Mouse (Mus musculus) gastrocnemius, postnatal 25 days (tissue): ENCODE data around the gene Cabp4. TPM values are rescaled to one million over a fixed set of nuclear protein-coding genes. Genes with fewer than 3 reads are reported as not detected.
"Not testable (repeated sequence)": the region's sequence is repeated elsewhere in the genome, so short reads cannot be mapped to it uniquely, and the experiment has no call there.

Experiments used
- DNase-seq: peaks from one replicate; pipeline ENCODE4 v3.0.0; 2022
- total RNA-seq, 2 experiments: library from RNA; stranded (reverse); gene quantifications; 1 replicate in 1 of 2; 2 replicates in 1 of 2; pipeline ENCODE4 v1.2.3; 2021

The Cabp4 gene
- total RNA-seq, 2 experiments from 2014 or later = not detected

DNA sequence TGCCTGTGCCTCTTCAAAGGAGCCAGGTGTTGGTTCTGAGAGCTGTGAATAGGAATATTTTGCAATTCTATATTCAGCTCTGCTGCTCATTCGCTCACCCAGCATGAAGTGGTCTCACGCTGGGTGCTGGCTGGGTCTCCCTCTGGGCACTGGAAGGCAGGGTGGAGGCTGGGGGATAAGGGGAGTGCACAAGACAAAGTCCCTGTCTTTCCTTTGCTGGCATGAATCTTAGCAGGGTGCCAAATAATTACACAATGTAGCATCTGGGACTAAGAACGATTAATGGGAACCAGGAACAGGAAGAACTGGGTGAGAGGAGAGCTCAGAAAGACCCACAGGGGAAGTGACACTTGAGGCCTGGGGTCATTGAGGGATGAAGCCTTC lies 3.2 kb upstream of the Cabp4 start:
- no peak for DNase-seq

DNA sequence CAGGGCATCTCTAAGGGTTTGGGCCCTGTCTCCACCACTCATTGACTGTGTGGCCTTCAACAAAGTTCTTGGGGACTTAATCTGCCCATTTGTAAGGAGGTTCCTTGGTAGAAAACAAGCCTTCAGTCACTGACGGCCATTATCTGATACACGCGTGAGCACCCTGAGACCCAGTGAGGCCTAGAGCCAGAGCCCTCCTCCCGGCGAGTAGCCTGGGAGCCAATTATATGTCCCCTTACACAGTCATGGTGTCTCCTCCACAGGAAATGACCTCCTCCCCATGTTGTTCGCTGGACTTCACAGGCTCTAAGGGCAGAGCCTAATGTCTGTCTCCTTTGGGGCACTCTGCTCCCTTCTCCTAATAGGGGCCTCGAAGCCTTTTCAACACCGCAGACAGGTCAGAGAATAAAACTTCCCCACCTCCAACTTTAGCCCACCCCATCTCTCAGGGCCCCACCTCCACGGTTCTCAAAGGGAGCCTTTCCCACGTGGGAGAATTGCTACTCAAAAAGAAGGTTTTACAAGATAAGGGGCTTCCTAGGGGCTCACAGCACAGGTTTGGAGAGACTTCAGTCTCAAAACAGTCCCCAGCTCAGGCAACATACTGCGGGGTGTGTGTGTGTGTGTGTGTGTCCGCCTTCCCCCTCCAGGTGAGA lies 2.7 kb upstream of the Cabp4 start:
- DNase-seq = no peak

DNA sequence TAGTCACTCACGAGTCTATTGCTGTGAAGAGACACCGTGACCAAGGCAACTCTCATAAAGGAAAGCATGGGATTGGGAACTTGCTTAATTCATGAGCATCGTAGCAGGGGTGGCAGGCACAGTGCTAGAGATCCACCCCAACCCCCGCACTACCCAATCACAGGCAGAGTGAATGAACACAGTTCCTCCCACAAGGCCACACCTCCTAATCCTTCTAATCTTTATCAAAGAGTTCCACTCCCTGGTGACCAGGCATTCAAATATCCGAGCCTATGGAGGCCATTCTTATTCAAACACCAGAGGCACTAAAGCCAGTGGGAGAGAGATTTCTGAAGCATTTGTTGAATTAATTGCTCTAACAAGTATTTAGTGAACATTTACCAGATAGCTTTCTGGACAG lies 2.1 kb upstream of the Cabp4 start:
- DNase-seq = no peak

DNA sequence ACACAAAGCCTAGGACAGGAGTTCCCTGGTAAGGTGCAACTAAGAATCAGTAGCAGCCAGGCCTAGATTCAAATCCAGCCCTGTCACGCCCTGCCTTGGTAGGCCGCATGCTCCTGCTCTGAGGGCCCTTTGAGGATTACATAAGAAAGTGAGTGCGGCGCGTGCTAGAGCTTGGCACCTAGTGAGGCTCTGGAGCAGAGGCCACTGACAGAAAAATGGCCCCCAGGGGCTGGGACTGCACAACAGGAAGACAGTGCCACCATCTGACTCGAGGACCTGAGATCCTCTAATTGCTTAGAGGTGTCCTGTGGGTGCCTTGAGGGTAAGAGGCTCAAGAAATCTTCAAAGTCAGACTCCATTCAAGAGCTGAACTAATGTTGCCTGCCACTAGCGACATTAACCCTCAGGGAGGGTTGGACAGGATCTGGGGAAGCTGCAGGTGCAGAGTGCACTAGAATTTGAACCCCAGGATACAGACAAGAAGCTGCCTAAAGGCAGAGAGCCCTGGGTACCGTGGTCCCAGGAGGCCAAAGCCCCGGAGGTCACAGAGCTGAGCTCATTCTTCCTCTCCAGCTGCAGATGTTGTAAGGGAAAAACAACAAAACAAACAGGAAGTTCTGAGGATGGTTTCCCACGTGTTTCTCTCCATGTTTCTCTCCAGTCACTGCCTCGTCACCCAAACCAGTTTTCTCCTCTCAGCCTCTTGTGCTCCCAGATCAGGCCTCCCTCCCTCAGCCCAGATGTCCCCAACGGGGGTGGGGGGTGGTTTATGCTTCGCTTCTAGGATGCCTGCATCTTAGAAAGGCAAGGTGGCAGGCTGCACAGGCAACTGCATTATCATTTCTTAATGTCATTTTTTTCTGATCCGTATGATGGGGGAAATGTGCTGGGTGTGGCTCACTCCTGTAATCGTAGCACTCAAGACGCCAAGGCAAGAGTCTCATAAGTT lies 991 bp upstream of the Cabp4 start:
- no peak for DNase-seq

DNA sequence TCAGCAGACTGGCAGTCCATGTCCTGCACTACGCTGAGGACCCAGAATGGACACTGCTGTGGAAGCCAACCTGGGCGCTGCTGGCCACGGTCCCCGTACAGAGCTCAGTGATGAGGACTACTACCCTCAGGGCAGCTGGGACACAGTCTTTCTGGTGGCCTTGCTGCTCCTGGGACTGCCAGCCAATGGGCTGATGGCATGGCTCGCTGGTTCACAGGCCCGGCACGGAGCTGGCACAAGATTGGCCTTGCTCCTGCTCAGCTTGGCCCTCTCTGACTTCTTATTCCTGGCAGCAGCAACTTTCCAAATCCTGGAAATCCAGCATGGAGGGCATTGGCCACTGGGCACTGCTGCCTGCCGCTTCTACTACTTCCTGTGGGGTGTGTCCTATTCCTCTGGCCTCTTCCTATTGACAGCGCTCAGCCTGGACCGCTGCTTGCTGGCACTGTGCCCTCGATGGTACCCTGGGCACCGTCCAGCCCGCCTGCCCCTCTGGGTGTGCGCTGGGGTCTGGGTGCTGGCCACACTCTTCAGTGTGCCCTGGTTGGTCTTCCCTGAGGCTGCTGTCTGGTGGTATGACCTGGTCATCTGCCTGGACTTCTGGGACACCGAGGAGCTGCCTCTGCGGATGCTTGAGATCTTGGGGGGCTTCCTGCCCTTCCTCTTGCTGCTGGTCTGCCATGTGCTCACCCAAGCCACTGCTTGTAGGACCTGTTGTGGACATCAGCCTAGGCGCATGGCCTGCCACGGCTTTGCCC lies 1.2 kb downstream of the Cabp4 start:
- no peak for DNase-seq

DNA sequence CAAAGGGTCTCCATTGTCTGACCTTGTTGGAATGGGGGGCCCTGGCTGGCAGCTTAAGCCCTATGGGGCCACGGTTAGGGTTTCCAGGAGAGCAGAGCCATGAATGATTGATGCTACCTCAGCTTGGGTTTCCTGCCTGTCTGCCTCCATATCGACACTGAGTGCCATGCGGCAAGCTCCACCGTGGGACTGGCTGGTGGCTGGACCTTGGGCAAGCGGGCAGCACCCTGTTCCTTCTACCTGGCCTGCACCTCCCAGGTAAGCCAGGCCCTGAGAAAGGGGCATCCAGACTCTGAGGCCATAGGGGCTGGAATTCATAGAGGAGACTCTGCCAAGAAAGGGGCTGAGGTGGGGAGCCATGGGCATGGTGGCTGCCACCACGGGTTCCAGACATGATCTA lies 3.7 kb downstream of the Cabp4 start:
- no peak for DNase-seq

DNA sequence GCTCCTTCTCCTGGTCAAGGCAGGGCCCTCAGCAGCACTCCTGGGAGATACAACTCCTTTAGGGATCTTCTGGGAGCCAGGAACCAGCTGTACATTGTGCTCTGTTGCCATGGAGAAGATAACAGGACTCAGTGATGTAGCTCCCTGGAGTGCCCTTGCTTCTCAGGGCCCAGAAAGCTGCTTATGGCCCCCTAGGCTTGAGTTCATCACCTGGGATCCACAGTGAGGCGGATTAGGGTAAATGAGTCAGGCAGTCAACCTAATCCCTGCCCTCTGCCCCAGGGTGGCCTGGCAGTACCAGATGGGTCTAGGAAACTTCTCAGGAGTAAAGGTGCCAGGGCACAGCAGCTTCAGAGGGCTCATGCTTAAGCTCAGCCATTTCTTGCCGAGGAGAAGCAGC lies 4.4 kb downstream of the Cabp4 start, which contains the start of gene Gpr152:
Gene Gpr152 (plus strand): TSS at position 342 of the 400 bp plus-strand sequence.
- DNase-seq = no peak

DNA sequence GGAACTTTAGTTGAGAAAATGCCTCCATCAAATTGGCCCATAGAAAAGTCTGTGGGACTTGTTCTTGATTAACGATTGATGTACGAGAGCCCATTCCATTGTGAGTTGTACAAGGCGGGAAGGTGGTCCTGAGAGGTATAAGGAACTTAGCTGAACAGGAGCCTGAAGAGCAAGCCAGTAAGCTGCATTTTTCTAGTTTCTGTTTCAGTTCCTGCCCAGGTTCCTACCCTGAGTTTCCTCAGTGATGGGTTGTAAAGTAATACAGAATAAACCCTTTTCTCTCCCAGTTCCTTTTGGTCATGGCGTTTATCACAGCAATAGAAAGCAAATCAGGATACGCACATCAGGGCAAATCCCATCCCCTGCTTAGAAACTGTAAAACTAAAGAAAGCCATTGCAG lies 5.9 kb downstream of the Cabp4 start:
- DNase-seq = no peak

DNA sequence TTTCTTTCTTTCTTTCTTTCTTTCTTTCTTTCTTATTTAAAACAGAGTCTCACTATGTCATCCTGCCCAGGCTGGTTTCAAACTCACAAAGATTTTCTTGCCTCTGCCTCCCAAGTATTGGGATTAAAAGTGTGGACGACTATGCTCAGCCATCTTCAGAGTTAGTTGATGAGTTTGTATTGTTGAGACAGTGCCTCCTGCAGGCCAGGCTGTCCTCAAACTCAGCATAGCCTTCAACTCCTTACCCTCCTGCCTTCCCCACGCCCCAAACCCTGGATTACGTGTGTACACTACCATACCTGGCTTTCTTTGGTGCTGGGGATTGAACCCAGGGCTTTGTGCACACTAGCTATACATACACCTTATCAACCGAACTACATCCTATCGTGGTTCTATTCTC lies 7.4 kb downstream of the Cabp4 start:
- DNase-seq = no peak

DNA sequence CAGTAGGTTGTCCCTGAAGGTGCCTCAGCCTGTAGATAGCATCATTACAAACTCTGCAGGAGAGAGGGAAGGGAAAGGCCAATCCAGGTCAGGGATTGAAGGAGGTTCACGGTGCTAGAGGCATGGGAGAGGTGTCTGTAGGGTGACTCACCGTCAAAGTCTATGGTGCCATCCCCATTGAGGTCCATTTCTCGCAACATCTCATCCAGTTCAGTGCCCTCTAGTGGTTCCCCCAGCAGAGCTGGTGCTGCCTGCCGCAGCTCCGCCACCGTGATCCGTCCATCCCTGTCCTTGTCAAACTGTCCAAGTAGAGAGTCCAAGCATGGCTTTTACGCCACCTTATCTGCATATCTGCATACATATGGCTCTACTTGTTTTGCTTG lies 7.9 kb downstream of the Cabp4 start:
- DNase-seq = not testable (repeated sequence)

DNA sequence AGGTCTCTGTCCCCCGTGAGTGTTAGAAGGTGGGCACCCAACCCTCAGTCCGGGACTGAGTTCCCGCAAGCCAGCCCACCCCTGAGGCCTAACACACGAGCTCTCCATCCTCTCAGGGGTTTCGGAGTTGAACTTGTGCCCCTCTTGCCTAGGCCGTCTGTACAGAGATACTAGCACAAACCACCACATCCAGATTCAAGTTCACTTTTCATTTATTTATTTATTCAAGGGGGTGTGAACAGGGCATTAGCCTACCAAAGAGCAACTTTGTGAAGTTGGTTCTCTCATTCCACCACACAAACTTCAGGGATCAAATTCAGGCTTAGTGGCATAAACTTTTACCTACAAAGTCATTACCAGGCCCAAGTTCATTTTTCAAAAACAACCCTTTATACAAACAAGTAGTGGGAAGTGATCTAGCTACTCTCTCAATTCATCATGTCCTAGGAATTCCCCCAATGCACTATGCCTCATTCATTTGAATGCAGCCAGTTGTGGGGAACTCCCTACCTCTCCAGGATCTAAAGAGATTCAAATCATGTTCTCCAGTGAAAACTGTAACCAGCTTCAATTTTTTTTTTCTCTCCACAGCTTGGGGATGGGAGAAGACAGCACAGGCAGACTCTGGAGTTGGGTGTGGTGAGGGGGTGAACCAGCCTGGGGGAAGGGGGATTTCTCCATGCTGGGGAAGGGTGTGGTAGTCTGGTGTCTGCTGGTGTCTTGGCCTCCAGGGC lies 8.4 kb downstream of the Cabp4 start:
- not testable (repeated sequence) for DNase-seq

DNA sequence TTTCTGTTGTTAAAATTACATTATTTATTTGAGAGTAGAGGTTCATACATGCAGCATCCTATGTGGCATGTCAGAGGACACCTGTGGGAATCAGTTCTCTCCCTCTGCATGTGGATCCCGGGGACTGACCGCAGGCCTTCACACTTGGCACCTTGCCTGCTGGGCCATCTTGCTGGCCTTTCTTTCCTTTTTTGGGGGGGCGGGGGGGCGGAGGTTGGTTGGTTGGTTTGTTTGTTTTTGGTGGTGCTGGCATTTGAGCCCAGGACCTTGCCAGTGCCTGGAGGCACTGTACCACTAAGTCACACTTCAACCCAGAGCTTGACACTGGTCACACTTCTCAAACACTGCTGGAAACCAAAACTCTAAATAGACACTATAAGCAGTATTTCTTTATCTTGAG lies 9.5 kb downstream of the Cabp4 start:
- no peak for DNase-seq

DNA sequence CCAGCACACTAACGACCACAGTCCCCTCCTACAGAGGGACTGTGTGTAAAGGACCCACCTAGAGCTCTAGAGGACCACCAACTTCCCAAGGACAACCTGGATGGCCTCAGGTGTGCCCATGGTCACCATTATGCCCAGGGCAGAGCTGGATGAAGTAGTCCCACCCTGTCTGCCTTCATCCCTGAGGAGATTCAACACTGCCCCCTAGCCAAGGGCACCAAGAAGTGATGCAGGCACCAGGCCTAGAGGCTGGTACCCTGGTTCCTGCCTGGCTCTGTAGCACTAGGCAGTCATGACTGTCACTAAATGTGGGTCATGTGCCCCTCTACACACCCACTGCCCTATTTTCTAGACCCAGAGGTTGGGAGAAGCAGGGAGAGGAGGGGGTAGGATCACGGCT lies 12.1 kb downstream of the Cabp4 start:
- DNase-seq = no peak

DNA sequence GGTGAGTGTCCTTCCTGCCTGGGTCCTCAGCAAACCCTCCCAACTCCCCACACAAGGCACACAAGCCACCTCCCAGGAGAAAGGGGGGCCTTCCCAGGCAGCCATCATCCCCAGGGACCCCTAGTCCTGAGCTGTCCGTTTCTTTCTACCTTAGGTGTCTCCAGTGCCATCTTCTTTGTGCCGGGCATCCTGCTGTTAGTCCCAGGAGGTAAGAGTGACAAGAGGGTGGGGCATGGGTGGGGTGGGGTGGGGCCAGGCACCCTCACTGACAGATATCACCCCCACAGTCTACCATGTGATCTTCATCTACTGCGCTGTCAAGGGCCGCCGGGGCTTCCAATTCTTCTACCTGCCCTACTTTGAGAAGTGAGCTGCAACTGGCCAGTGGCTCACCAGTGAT lies 12.8 kb downstream of the Cabp4 start:
- DNase-seq = no peak

DNA sequence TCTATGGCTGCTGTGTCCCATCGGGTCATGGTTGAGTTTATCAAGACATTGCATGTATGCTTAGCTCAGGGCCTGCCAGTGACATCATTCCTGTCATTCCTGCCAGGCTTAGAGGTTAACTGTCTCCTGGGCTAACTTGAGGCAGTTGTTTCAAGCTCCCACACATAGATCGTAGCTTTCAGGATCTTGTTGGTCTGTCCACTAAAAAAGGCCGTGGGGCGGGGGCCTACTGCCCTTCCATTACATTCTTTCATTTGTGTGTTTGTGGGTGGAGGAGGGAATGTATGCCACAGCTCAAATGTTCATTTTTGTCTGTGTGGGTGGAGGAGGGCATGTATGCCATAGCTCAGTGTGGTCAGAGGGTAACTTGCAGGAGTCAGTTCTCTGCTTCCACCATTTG lies 13.7 kb downstream of the Cabp4 start:
- no peak for DNase-seq

DNA sequence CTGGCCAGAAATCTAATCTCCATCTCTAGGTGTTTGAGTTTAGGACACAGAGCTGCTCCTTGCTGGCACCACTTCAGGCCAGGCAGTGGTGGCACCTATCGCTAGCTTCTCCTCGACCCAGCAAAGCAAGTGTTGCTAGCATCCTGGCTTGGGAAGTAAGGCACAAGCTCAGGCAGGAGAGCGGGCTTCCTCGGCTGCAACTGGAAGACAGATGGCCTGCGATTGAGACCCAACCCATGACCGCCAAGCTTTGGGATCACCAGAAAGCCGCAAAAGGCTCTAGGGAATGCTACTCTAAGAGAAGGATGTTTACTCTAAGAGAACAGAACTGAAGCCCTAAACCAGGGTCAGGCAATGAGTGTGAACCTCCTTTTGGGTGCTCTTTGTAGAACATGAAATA lies 14.4 kb downstream of the Cabp4 start:
- DNase-seq = no peak

DNA sequence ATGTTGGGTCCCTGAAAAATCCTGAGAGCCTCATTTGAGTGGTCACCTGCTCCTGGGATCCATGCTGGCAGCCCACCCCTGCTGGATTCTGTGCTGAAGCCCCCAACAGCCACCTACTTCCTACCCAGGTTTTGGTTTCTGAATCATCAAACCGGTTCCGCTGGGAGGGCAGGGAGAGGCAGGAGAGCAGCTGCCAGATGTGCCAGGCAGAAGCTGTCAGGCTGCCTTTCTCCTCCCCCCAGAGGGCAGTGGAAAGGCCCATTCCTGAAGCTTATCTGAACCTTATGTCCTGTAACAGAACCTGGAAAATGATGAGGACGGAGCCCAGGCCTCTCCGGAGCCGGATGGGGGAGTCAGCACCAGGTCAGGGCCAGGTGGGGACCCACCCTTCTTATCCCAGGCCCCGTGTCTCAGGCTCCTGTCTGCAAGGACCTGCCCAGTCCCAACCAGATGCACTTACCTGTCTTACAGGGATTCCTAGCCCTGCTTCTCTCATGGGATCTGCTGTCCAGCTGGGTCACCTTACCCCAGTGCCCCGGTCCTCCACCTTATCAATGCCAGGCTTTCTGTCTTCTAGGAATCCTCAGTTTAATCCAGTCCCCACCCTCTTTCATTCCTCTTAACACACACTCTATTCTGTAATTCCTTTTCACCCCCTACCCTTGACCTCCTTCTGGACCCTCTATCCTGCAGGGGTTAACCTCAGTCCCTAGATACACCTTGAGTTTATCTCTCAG lies 16.9 kb downstream of the Cabp4 start:
- DNase-seq = no peak

DNA sequence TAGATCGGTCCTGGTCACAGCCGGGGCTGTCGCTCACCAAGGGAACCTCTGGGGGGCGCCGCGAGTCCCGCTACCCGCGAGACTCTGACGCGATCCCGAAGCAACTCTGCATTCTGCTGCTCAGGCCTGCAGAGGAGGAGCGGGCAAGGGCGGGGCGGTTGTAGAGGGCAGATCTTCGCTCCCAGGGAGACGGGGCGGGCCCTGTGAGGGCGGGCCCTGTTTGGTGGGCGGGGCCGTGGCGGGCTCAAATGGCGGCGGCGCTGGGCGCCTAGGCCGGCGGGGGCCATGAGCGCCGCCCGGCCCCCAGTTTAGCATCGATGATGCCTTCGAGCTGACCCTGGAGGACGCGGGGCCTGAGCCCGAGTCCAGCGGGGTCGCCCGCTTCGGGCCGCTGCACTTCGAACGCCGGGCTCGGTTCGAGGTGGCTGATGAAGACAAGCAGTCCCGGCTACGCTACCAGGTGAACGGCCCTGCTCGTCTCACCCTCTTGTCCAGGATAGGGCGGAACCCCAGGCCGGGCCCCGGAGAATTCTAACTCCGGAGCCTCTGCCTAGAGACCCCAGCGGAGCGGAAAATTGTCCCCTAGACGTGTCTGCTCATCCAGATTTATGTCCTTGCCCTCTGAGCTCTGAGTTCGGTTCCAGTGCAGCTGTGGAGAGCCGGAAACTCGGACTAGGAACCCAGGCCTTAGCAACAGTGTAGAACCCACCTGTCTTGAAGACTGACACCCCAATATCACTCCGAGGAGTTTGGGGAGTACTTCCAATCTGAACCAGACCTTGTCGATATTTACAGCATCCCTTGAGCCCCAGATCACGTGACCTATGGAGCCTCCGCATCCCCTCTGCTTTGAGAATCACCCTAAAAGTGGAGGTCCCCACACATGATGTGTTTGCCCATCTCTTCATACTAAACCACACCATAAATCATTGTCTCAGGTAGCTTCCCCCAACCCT lies 17.8 kb downstream of the Cabp4 start, which contains the start of gene Aip:
Gene Aip (minus strand): TSS at position 118 of the 956 bp plus-strand sequence.
- DNase-seq = peak; percentile 99

DNA sequence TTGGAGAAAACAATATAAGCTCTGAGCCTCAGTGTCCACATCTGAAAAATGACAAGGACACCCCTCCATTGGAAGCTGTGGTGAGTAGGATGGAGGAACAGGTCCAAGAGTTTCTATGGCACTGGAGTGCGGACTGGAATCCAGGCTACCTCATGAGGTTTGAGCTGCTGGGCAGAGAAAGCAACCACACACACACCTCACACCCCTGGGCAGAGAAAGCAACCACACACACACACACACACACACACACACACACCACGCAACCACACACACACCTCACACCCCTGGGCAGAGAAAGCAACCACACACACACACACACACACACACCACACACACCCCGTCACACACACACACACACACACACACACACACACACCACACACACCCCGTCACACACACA lies 18.6 kb downstream of the Cabp4 start:
- DNase-seq = not testable (repeated sequence)

DNA sequence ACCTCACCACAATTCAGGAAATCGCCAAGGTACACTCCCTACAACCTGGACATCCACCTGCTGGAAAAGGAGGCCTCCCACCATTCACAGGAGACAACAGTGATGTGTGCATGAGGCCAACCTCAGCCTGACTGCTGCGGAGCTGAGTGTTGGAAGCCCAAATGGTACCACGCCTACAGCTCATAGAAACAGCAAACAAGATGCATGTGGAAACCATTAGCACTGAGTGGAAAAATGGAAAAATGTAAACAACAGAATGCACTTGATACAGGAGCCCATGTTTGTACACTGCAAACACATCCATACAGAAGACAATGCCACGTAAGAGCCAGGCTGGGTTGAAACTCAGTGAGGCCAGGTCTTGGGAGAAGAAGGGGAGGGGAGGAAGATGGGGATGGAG lies 19.4 kb downstream of the Cabp4 start:
- no peak for DNase-seq
